Mouse (Mus musculus) limb, embryonic 14.5 days (tissue): ENCODE measurements around the gene Zfp131. TPM values are rescaled to one million over a fixed set of nuclear protein-coding genes. Genes with fewer than 3 reads are reported as not detected.
A peak's percentile ranks its signal among the peaks of the same experiment; 100 is the strongest.

Source experiments
- ATAC-seq: fragments of 200-750 bp; cut with Nextera tagmentation; 2 replicates; pipeline ENCODE4 v1.8.0; 2017; ENCODE audit warnings: low read depth, moderate number of reproducible peaks, moderate TSS enrichment; ENCODE audit not compliant: low FRiP score
- DNase-seq: peaks from one replicate; pipeline ENCODE4 v3.0.0-alpha.2; 2015; ENCODE audit warnings: low spot score
- H3K27ac ChIP-seq: fragments of 300-500 bp; sonication (generic); replicated peaks from 2 replicates; pipeline ENCODE4 v1.5.1; 2014; ENCODE audit warnings: low read depth, mild to moderate bottlenecking, low read length, moderate library complexity, mixed read lengths
- H3K27me3 ChIP-seq: fragments of 300-500 bp; sonication (generic); 2 replicates; pipeline ENCODE4 v1.6.1; 2014; ENCODE audit warnings: low read length, mixed read lengths; ENCODE audit not compliant: control insufficient read depth, insufficient read depth
- H3K36me3 ChIP-seq: fragments of 300-500 bp; sonication (generic); 2 replicates; pipeline ENCODE4 v1.6.1; 2014; ENCODE audit warnings: mild to moderate bottlenecking, low read length, moderate library complexity, mixed read lengths; ENCODE audit not compliant: control insufficient read depth, insufficient read depth
- H3K4me1 ChIP-seq: fragments of 300-500 bp; sonication (generic); 2 replicates; pipeline ENCODE4 v1.6.1; 2014; ENCODE audit warnings: antibody characterized with exemption, low read length, mixed read lengths; ENCODE audit not compliant: control insufficient read depth, insufficient read depth
- H3K4me2 ChIP-seq: fragments of 300-500 bp; sonication (generic); replicated peaks from 2 replicates; pipeline ENCODE4 v1.6.1; 2014; ENCODE audit warnings: low read depth, mild to moderate bottlenecking, low read length, moderate library complexity; ENCODE audit not compliant: severe bottlenecking
- H3K4me3 ChIP-seq: fragments of 300-500 bp; sonication (generic); replicated peaks from 2 replicates; pipeline ENCODE4 v1.5.1; 2014; ENCODE audit warnings: low read length
- H3K9ac ChIP-seq: fragments of 300-500 bp; sonication (generic); 2 replicates; pipeline ENCODE4 v1.6.1; 2014; ENCODE audit warnings: mild to moderate bottlenecking, low read depth, low read length, moderate library complexity; ENCODE audit not compliant: severe bottlenecking
- H3K9me3 ChIP-seq: fragments of 300-500 bp; sonication (generic); 2 replicates; pipeline ENCODE4 v1.6.1; 2016; ENCODE audit warnings: low read length; ENCODE audit not compliant: control insufficient read depth
- POLR2A ChIP-seq: fragments of 200-500 bp; IDR thresholded peaks from 2 replicates; pipeline ENCODE4 v1.8.0; 2012; ENCODE audit warnings: inconsistent platforms, mild to moderate bottlenecking, moderate library complexity, borderline replicate concordance; ENCODE audit not compliant: insufficient read depth, insufficient read length; ENCODE audit errors: extremely low read depth
- WGBS: fragments of 180-500 bp; shearing (Covaris S2); extraction: QIAGEN DNeasy Blood & Tissue Kit; methylation state at CpG from one replicate; pipeline ENCODE4 v1.1.7; 2014; 5-methylcytosine and 5-hydroxymethylcytosine counted together
- polyA plus RNA-seq, 2 experiments: library from polyadenylated mRNA; depleted of rRNA in 1 of 2; stranded (reverse) in 1 of 2; unstranded in 1 of 2; fragments of >200 nt; fragmentation: Nextera tagmentation in 1 of 2; extraction: Ambion mirVana in 1 of 2; gene quantifications; 2 replicates each; pipeline versions ENCODE4 v1.2.1 to v1.2.3; 2012 to 2014

Zfp131 gene
- polyA plus RNA-seq, 2 experiments: 32.1 to 39.6 TPM

DNA sequence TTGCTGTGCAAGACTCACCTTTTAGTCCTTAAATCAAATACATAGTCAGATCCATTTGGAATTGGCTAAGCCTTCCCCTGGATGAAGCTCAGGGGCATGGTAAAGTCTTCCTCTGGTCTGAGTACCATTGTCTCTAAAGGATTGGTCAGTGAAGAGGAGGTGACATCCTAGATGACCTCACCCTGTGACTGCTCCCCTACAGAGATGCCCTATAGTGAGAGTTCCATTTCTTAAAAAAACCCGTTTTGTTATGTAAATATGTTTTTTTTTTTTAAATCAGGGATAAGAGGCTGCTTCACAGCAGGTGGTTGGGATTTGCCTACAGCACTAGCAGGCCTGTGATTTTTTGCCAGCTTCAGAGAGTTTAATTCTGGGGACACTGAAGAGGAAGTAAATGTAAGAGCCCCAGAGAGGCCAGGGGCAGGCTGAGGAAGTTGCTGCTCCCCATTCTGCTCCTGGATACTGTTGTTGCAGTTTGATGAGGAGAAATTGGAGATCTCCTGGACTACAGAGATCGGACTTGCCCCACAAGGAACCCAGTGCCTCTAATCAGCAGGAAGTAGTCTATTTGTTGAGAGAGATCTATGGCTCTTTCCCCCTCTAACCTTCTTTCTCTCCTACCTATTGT, 27.0 kb upstream of the Zfp131 start:
- no peaks in the 10 kb centered on the region for H3K36me3 ChIP-seq
- no peaks in the 10 kb centered on the region for H3K4me1 ChIP-seq
- 14% methylated on average over 2 of the region's 2 CpGs for WGBS
- DNase-seq (no peak), ATAC-seq (no peak)
- H3K4me2 ChIP-seq: no peak overlapping the region
- H3K9me3 ChIP-seq: no peaks in the 10 kb centered on the region
- H3K4me3 ChIP-seq: no peak overlapping the region
- no peaks in the 10 kb centered on the region for H3K27me3 ChIP-seq
- no peak overlapping the region for H3K27ac ChIP-seq
- no peak overlapping the region for H3K9ac ChIP-seq
- no peak for TF ChIP-seq POLR2A

DNA sequence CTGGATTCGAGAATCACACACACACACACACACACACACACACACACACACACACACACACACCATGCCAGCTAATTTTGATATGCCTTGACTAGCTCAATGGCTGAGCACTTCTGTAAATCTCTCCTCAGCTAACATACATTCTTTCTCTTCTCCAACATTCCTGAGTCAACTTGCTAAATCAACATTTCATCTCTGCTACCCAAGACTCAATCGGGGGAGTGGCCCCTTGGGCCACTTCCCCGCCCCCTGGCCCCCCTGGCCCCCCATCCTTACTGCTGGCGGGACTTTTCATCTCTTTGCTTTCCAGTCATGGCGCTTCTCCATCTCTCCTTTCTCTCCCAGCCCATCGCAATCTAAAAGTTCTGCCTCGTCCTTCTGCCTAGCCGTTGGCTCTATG, 26.1 kb upstream of the Zfp131 start:
- H3K36me3 ChIP-seq: no peaks in the 10 kb centered on the region
- ATAC-seq (no peak), DNase-seq (no peak)
- H3K9me3 ChIP-seq: no peaks in the 10 kb centered on the region
- no peaks in the 10 kb centered on the region for H3K27me3 ChIP-seq
- H3K4me2 ChIP-seq: no peak overlapping the region
- no peaks in the 10 kb centered on the region for H3K4me1 ChIP-seq
- 48% methylated on average over 8 of the region's 8 CpGs for WGBS
- H3K27ac ChIP-seq: no peak overlapping the region
- H3K4me3 ChIP-seq: no peak overlapping the region
- TF ChIP-seq POLR2A: no peak
- H3K9ac ChIP-seq: no peak overlapping the region

DNA sequence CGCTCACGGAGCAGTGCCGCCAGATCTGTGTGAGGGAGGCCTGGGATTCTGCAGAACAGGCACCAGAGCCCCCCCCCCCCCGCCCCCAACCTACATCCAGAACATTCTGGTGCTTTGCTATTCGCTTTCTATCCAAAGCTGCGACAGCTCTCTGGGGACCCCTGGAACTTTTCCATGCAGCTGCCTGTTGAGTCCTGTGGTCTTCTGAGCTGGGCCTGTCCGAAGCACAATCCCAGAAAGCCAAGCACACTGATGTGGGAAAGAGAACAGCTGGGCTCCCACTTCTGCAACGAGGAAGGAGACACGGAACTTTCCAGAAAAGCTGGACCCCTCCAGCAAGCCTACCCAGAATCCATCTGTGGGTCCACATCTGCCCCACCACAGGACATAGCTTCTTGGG, 19.3 kb upstream of the Zfp131 start:
- Histone ChIP-seq H3K4me1 (no peaks in the 10 kb centered on the region), H3K4me2 (no peak overlapping the region), H3K27me3 (no peaks in the 10 kb centered on the region), H3K36me3 (no peaks in the 10 kb centered on the region), H3K9ac (no peak overlapping the region), H3K4me3 (no peak overlapping the region), H3K27ac (no peak overlapping the region), H3K9me3 (no peaks in the 10 kb centered on the region)
- DNase-seq (no peak), ATAC-seq (peak; percentile 50; the same call in 1 of the 2 replicates)
- 67% methylated on average over 9 of the region's 9 CpGs for WGBS
- TF ChIP-seq POLR2A: no peak

DNA sequence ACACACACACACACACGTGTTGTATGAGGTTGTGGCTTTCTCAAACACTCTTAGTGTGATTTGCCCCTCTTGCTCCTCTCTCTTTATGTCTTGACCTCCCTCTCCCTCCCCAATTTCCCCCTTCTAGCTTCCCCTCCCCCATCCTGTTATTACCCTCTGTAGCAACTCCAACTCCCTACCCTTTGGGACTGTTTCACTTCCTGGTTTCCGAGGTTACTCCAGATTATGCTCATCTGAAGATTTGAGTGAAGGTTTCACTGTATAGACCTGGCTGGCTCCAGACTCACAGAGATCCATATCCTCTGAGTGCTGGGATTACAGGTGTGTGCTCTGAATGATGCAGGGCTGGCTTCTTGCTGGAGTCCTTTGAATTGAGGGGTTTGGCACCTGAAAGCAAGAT, 18.2 kb upstream of the Zfp131 start:
- no peaks in the 10 kb centered on the region for H3K9me3 ChIP-seq
- H3K4me1 ChIP-seq: no peaks in the 10 kb centered on the region
- DNase-seq: no peak
- H3K27ac ChIP-seq: no peak overlapping the region
- no peaks in the 10 kb centered on the region for H3K36me3 ChIP-seq
- H3K9ac ChIP-seq: no peak overlapping the region
- H3K4me2 ChIP-seq: no peak overlapping the region
- ATAC-seq: no peak
- WGBS: 75% methylated on average over 2 of the region's 2 CpGs
- H3K27me3 ChIP-seq: no peaks in the 10 kb centered on the region
- no peak for TF ChIP-seq POLR2A
- no peak overlapping the region for H3K4me3 ChIP-seq

DNA sequence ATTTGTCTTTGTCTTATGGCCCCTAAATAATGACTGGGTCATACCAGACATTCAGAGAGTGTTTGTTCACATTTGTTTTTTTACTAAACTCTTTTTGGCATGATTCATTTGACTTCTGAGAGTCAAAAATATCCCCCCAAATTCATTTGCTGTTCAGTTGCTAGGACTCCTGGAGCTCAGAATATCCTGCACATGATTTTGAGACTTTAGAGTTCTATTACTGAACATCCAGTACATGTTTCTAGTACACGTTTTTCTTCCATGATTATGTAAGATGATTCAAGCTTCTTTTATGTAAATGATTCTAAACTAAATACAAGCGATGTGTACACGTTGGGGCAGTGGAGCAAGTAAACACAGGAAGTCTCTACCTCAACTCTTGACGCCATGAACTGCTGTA, 7.0 kb upstream of the Zfp131 start:
- H3K36me3 ChIP-seq: no peaks in the 10 kb centered on the region

DNA sequence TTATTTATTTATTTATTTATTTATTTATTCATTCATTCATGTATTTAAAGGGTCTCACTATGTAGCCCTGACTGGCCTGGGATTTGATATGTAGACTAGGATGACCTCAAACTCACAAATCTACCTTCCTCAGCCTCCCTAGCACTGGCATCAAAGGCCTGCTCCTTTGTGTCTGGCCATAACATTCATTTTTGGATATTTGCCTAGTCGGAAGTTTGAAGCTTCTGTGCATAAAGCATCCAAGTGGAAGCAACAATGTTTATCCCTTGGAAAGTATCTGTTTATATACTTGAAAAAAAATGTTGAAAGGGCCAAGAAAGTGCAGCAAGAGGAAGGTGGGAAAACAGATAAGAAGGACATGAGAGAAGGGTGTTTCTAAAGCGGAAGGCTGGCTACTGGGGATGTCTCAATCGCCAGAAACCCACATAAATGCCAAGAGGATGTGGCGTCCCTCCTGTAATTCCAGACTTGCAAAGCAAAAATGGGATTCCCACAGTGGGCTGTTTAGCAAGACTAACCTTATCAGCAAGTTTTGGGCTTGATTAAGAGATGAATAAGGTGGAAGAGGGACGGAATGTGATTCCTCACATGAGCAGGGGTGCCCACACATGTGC, 2.2 kb upstream of the Zfp131 start:
- TF ChIP-seq POLR2A: no peak
- no peak overlapping the region for H3K4me2 ChIP-seq
- no peak overlapping the region for H3K27ac ChIP-seq
- H3K4me3 ChIP-seq: no peak overlapping the region
- H3K9me3 ChIP-seq: no peaks in the 10 kb centered on the region
- no peaks in the 10 kb centered on the region for H3K27me3 ChIP-seq
- H3K36me3 ChIP-seq: peaks cover 6% of the 10 kb centered on the region; the same call in 1 of the 2 replicates
- DNase-seq (no peak), ATAC-seq (no peak)
- no peak overlapping the region for H3K9ac ChIP-seq
- H3K4me1 ChIP-seq: peaks cover 6% of the 10 kb centered on the region; the same call in 1 of the 2 replicates
- 83% methylated on average over 5 of the region's 5 CpGs for WGBS

More for the DNA sequence above, 7.0 kb upstream of the Zfp131 start:
- ATAC-seq (no peak), DNase-seq (no peak)
- WGBS: 64% methylated on average over 4 of the region's 4 CpGs
- no peak overlapping the region for H3K4me3 ChIP-seq
- no peak for TF ChIP-seq POLR2A
- no peaks in the 10 kb centered on the region for H3K4me1 ChIP-seq
- H3K9me3 ChIP-seq: no peaks in the 10 kb centered on the region
- H3K27ac ChIP-seq: no peak overlapping the region
- no peak overlapping the region for H3K9ac ChIP-seq
- no peak overlapping the region for H3K4me2 ChIP-seq
- H3K27me3 ChIP-seq: no peaks in the 10 kb centered on the region
